Mouse (Mus musculus) olfactory bulb, adult 2 months (tissue): ENCODE results near the gene Dmrt1. TPM values are rescaled to one million over a fixed set of nuclear protein-coding genes. Genes with fewer than 3 reads are reported as not detected.

Experiments used
- H3K27ac ChIP-seq: fragments of 200-500 bp; 2 replicates; pipeline ENCODE4 v1.5.1; 2012; ENCODE audit warnings: low read depth, low read length; ENCODE audit not compliant: insufficient read depth
- H3K4me1 ChIP-seq: fragments of 200-500 bp; 2 replicates; pipeline ENCODE4 v1.6.1; 2012; ENCODE audit warnings: low read length; ENCODE audit not compliant: control insufficient read depth, insufficient read depth
- H3K4me3 ChIP-seq: fragments of 200-500 bp; 2 replicates; pipeline ENCODE4 v1.5.1; 2012; ENCODE audit warnings: mild to moderate bottlenecking, low read depth, low read length, moderate library complexity; ENCODE audit not compliant: insufficient read depth
- CTCF ChIP-seq: fragments of 200-500 bp; IDR thresholded peaks from 2 replicates; pipeline ENCODE4 v1.5.1; 2012; ENCODE audit warnings: low read depth, mild to moderate bottlenecking, low read length, moderate library complexity; ENCODE audit not compliant: insufficient read depth
- POLR2A ChIP-seq: fragments of 200-500 bp; IDR thresholded peaks from 2 replicates; pipeline ENCODE4 v1.6.1; 2012; ENCODE audit warnings: mild to moderate bottlenecking, low read depth, low read length, moderate library complexity; ENCODE audit not compliant: insufficient read depth
- whole genome bisulfite sequencing: fragments of 180-500 bp; shearing (Covaris S2); methylation state at CpG from one replicate; pipeline ENCODE4 v1.1.7; 2018; 5-methylcytosine and 5-hydroxymethylcytosine counted together
- polyA plus RNA-seq: library from polyadenylated mRNA; stranded (reverse); fragments of >200 nt; gene quantifications from 2 replicates; pipeline ENCODE4 v1.2.4, GENCODE M21; 2012; ENCODE audit warnings: low replicate concordance; ENCODE audit not compliant: missing spikeins, insufficient read depth, insufficient read length

Dmrt1 gene
- polyA plus RNA-seq, 1 experiment = not detected

- TF ChIP-seq POLR2A (no peak), CTCF (no peak)
These were observed 15.9 kb upstream of the Dmrt1 start for GRCm38 (mm10) chr19:25489546-25489945.

GRCm38 (mm10) chr19:25497434-25497833, 8.0 kb upstream of the Dmrt1 start:
- TF ChIP-seq POLR2A = no peak
- no peak for TF ChIP-seq CTCF
- Histone ChIP-seq H3K27ac (no peak overlapping the region), H3K4me1 (no peaks in the 10 kb centered on the region), H3K4me3 (no peak overlapping the region)
- 71% methylated on average over 6 of the region's 6 CpGs for WGBS

More at GRCm38 (mm10) chr19:25489546-25489945, 15.9 kb upstream of the Dmrt1 start:
- Histone ChIP-seq H3K4me1 (no peaks in the 10 kb centered on the region), H3K27ac (no peak overlapping the region), H3K4me3 (no peak overlapping the region)
- WGBS = 66% methylated on average over 2 of the region's 2 CpGs

DNA sequence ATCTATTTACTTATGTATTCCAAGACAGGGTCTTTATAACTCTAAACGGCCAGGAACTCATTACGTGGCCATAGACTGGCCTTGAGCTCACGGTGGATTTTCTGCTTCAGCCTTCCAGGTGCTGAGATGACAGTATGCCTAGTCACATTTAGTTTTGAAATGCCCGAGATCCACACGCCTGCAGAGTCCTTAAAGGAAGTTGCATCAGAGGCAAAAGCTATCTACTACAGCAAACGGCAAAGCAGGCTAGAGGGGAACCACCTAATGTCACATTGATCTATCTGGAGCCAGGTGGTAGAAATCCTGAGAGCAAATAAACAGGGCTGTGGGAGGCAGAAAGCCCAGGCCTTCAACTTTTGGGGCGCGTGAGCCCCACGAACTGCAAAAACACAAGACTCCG, 540 bp upstream of the Dmrt1 start:
- peaks cover 6% of the 10 kb centered on the region; the same call in 1 of the 2 replicates for H3K4me1 ChIP-seq
- TF ChIP-seq CTCF (no peak), POLR2A (no peak)
- no peak overlapping the region for H3K27ac ChIP-seq
- no peak overlapping the region for H3K4me3 ChIP-seq
- 30% methylated on average over 10 of the region's 10 CpGs for WGBS

- no peak overlapping the region for H3K27ac ChIP-seq
- H3K4me1 ChIP-seq = peaks cover 6% of the 10 kb centered on the region; the same call in 1 of the 2 replicates
- H3K4me3 ChIP-seq = no peak overlapping the region
- TF ChIP-seq POLR2A = no peak
- no peak for TF ChIP-seq CTCF
- 3% methylated on average over 23 of the region's 23 CpGs for WGBS
These were observed 1.2 kb downstream of the Dmrt1 start for GRCm38 (mm10) chr19:25506616-25507015.

- H3K4me3 ChIP-seq = no peak overlapping the region
- 49% methylated on average over 12 of the region's 12 CpGs for WGBS
- H3K27ac ChIP-seq = no peak overlapping the region
- TF ChIP-seq POLR2A = no peak
- no peak for TF ChIP-seq CTCF
- no peaks in the 10 kb centered on the region for H3K4me1 ChIP-seq
These were observed 9.6 kb downstream of the Dmrt1 start for GRCm38 (mm10) chr19:25514986-25515530.

GRCm38 (mm10) chr19:25524156-25524555, 18.7 kb downstream of the Dmrt1 start:
- H3K27ac ChIP-seq = no peak overlapping the region
- TF ChIP-seq CTCF (no peak), POLR2A (no peak)
- no peak overlapping the region for H3K4me3 ChIP-seq
- no peaks in the 10 kb centered on the region for H3K4me1 ChIP-seq
- WGBS = 83% methylated on average over 6 of the region's 6 CpGs

DNA sequence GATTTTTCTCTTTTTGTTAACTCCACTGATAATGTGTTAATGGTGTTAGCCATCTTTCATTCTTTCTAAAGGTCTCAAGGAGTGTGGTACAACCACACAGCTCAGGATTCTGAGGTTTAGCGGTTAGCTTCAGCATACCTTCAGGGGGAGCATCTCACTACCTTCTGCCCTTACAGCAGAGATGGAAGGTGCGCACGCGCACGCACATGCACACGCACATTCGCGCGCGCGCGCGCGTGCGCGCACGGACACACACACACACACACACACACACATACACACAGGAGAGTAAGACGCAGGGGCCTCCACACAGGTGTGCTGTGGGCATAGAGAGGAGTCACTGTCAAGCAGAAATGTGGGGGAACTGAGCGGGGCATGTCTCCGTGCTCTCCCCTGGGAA, 20.3 kb downstream of the Dmrt1 start:
- WGBS = 96% methylated on average over 20 of the region's 20 CpGs
- no peak overlapping the region for H3K4me3 ChIP-seq
- H3K4me1 ChIP-seq = no peaks in the 10 kb centered on the region
- TF ChIP-seq POLR2A (no peak), CTCF (no peak)
- H3K27ac ChIP-seq = no peak overlapping the region

- 64% methylated on average over 12 of the region's 12 CpGs for WGBS
- TF ChIP-seq CTCF = no peak
- no peak for TF ChIP-seq POLR2A
- no peak overlapping the region for H3K27ac ChIP-seq
- H3K4me1 ChIP-seq = no peaks in the 10 kb centered on the region
- H3K4me3 ChIP-seq = no peak overlapping the region
These were observed 24.3 kb downstream of the Dmrt1 start for GRCm38 (mm10) chr19:25529673-25530072.

- Histone ChIP-seq H3K4me3 (no peak overlapping the region), H3K27ac (no peak overlapping the region), H3K4me1 (no peaks in the 10 kb centered on the region)
- no peak for TF ChIP-seq POLR2A
- no peak for TF ChIP-seq CTCF
- WGBS = 38% methylated on average over 13 of the region's 13 CpGs
These were observed 40.4 kb downstream of the Dmrt1 start for GRCm38 (mm10) chr19:25545714-25546340.
